Mouse (Mus musculus): Measurements from ENCODE around the gene Gpatch11. TPM values are rescaled to one million over a fixed set of nuclear protein-coding genes. Genes with fewer than 3 reads are reported as not detected.

The Gpatch11 gene
- polyA plus RNA-seq, 1 experiment = 34.1 TPM

DNA sequence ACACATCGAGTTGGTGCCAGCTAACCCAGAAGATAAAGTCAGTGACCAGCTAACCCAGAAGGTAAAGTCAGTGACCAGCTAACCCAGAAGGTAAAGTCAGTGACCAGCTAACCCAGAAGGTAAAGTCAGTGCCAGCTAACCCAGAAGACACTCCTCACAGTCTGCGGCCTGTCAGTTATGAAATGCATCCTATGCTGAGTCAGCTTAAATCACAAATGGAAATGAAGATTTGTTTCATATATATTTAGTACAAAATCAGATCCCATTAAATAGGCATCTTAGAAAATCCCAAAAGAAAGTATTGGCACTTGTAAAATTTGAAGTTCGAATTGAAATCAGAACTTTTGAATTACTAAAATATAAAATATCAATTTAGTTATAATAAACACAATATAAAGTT lies 25.8 kb upstream of the Gpatch11 start:
- H3K27ac ChIP-seq (ENCODE audit: control insufficient read depth, insufficient read depth, low read depth, low read length, poor library complexity) = no peak overlapping the region
- H3K4me1 ChIP-seq (ENCODE audit: control insufficient read depth, insufficient read depth, low read length) = no peaks in the 10 kb centered on the region
- no peak for TF ChIP-seq CTCF (IDR thresholded peaks at IDR 0.05; ENCODE audit: control insufficient read depth, insufficient read depth, low read length)
- no peak for TF ChIP-seq POLR2A (IDR thresholded peaks at IDR 0.05; ENCODE audit: borderline replicate concordance, control insufficient read depth, low read depth, low read length)
- H3K4me3 ChIP-seq (replicated peaks; ENCODE audit: control insufficient read depth, low read depth, low read length) = no peak overlapping the region
- 88% methylated on average over 3 of the region's 3 CpGs for WGBS

DNA sequence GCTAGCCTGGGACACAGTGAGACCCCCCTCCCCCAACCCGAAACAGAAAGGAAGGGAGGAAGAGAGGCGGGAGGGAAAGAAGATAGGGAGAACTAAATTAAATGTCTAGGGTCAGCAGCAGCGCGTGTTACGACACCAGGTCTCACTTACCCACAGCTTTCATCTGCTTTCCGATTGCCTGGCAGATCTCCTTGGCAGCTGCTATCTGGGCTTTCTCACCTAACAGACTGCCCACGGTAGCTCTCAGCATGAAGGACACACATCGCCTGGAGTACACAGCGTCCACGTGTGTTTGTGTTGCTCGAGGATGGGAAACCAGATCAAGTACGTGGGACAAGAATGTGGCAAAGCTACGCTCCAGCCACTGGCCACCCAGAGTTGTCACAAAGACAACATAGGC lies 11.0 kb upstream of the Gpatch11 start:
- no peak overlapping the region for H3K27ac ChIP-seq (ENCODE audit: control insufficient read depth, insufficient read depth, low read depth, low read length, poor library complexity)
- no peak overlapping the region for H3K4me3 ChIP-seq (replicated peaks; ENCODE audit: control insufficient read depth, low read depth, low read length)
- 84% methylated on average over 13 of the region's 13 CpGs for WGBS
- H3K4me1 ChIP-seq (ENCODE audit: control insufficient read depth, insufficient read depth, low read length) = no peaks in the 10 kb centered on the region
- no peak for TF ChIP-seq POLR2A (IDR thresholded peaks at IDR 0.05; ENCODE audit: borderline replicate concordance, control insufficient read depth, low read depth, low read length)
- TF ChIP-seq CTCF (IDR thresholded peaks at IDR 0.05; ENCODE audit: control insufficient read depth, insufficient read depth, low read length) = no peak

DNA sequence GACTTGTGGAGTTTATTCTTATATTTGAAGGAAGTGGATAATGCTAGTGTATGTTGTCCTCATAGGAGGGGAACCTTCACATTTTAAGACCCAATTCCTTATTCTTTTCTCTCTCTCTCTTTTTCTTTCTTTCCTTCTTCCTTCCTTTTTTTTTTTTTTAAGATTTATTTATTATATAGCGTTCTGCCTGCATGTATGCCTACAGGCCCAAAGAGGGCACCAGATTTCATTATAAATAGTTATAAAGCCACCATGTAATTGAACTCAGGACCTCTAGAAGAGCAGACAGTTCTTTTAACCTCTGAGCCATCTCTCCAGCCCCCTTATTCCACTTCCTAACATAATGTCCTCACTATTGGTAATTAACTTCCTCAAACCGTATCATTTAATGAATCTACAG lies 689 bp downstream of the Gpatch11 start:
- H3K4me3 ChIP-seq (replicated peaks; ENCODE audit: control insufficient read depth, low read depth, low read length) = peak overlapping the region; percentile 79
- H3K27ac ChIP-seq (ENCODE audit: control insufficient read depth, insufficient read depth, low read depth, low read length, poor library complexity) = peak overlapping the region; percentile 72
- H3K4me1 ChIP-seq (ENCODE audit: control insufficient read depth, insufficient read depth, low read length) = no peaks in the 10 kb centered on the region
- TF ChIP-seq CTCF (IDR thresholded peaks at IDR 0.05; ENCODE audit: control insufficient read depth, insufficient read depth, low read length) (no peak), POLR2A (IDR thresholded peaks at IDR 0.05; ENCODE audit: borderline replicate concordance, control insufficient read depth, low read depth, low read length) (no peak)
- WGBS = 6% methylated on average over 2 of the region's 2 CpGs

DNA sequence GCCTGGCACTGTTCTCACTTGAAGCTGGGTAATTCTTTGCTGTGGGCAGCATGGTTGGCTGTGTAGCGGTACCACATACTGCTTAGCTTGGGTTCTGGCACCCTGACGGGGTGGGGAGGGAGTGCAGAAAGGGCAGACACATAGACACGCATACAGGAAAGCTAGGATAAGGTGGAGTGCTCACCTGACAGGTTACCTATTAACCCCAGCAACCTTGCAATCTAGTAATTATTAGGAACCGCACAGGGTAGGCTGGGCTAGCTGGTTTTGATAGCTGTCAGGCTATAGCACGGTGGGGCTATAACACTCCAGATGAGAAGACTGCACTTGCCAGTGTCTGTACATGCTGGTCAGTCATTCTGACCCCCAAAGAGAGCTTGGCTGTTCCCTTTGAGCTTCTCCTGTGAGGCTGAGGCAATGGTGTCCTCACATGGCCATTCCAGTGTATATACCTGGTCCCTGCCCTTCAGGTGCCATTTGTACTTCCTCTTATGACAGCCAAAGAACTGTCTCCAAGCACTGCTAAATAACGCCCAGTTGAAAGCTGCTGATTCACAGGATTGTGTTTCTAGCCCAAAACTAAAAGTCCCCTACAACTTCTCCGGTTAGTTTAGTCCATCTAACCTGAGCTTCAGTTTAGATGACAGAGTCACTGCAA lies 7.0 kb downstream of the Gpatch11 start:
- H3K4me3 ChIP-seq (replicated peaks; ENCODE audit: control insufficient read depth, low read depth, low read length) = no peak overlapping the region
- 87% methylated on average over 7 of the region's 7 CpGs for WGBS
- no peak overlapping the region for H3K27ac ChIP-seq (ENCODE audit: control insufficient read depth, insufficient read depth, low read depth, low read length, poor library complexity)
- TF ChIP-seq CTCF (IDR thresholded peaks at IDR 0.05; ENCODE audit: control insufficient read depth, insufficient read depth, low read length) (no peak), POLR2A (IDR thresholded peaks at IDR 0.05; ENCODE audit: borderline replicate concordance, control insufficient read depth, low read depth, low read length) (no peak)
- no peaks in the 10 kb centered on the region for H3K4me1 ChIP-seq (ENCODE audit: control insufficient read depth, insufficient read depth, low read length)

DNA sequence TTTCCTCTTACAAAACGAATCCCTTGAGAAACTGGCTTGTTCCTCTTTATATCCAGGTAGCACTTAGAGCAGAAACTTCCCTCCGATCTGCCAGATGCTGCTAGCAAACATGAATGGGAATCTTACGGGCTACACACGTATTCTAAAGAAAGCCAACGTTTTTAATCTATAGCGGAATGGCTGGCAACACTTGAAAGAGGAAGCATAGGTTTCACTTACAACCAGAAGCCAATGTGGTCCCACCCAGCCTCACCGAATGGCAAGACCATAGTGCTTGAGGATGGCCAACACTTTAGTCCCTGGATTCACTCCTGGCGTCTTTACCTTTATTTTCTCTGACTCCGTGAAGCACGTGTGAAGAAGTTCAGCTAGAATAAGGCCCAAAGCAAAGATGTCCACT lies 20.9 kb downstream of the Gpatch11 start:
- TF ChIP-seq POLR2A (IDR thresholded peaks at IDR 0.05; ENCODE audit: borderline replicate concordance, control insufficient read depth, low read depth, low read length) = no peak
- 73% methylated on average over 10 of the region's 10 CpGs for WGBS
- no peaks in the 10 kb centered on the region for H3K4me1 ChIP-seq (ENCODE audit: control insufficient read depth, insufficient read depth, low read length)
- H3K27ac ChIP-seq (ENCODE audit: control insufficient read depth, insufficient read depth, low read depth, low read length, poor library complexity) = no peak overlapping the region
- no peak overlapping the region for H3K4me3 ChIP-seq (replicated peaks; ENCODE audit: control insufficient read depth, low read depth, low read length)

DNA sequence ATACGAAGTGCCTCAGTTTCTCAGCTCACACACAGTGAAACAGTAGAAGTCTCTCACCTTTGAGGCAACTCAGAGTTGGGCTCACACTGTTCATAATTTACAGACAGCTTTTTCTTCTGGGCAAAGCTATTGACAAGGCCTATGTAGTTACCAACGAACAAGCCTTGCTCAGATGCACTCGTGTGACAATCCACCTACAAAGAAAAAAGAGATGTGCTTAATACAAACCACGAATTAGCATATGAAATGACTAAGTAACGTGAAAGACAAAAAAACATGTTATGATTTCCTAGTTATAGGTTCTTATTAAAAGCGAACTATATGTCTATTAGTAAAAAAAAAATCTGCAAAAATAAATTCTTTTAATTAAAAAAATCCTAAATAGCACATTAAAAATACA lies 38.5 kb downstream of the Gpatch11 start:
- TF ChIP-seq POLR2A (IDR thresholded peaks at IDR 0.05; ENCODE audit: borderline replicate concordance, control insufficient read depth, low read depth, low read length) (no peak), CTCF (IDR thresholded peaks at IDR 0.05; ENCODE audit: control insufficient read depth, insufficient read depth, low read length) (no peak)
- 88% methylated on average over 6 of the region's 6 CpGs for WGBS
- H3K4me1 ChIP-seq (ENCODE audit: control insufficient read depth, insufficient read depth, low read length) = no peaks in the 10 kb centered on the region

DNA sequence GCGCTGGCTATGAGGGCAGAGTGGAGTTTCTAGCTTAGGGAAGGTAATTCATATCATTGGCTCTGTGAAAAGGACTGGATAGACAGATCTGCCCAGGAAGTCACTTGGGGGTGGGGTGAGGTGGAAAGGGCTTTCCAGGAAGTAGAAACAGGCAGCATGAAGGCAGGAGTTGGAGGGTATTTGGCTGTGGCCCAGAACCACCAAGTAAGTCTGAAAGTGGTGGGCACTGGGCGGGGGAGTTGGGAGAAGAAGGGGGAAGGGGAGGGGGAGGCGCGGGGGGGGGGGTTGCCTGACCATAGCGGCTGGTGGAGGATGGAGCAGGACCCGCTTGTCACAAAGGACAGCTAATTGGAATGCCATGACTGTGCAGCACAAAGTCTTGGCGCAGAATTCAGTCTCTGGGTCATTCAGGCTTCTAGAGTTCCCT lies 46.5 kb downstream of the Gpatch11 start:
- WGBS = 1% methylated on average over 6 of the region's 7 CpGs

More for the DNA sequence above, 38.5 kb downstream of the Gpatch11 start:
- Histone ChIP-seq H3K27ac (ENCODE audit: control insufficient read depth, insufficient read depth, low read depth, low read length, poor library complexity) (no peak overlapping the region), H3K4me3 (replicated peaks; ENCODE audit: control insufficient read depth, low read depth, low read length) (no peak overlapping the region)

DNA sequence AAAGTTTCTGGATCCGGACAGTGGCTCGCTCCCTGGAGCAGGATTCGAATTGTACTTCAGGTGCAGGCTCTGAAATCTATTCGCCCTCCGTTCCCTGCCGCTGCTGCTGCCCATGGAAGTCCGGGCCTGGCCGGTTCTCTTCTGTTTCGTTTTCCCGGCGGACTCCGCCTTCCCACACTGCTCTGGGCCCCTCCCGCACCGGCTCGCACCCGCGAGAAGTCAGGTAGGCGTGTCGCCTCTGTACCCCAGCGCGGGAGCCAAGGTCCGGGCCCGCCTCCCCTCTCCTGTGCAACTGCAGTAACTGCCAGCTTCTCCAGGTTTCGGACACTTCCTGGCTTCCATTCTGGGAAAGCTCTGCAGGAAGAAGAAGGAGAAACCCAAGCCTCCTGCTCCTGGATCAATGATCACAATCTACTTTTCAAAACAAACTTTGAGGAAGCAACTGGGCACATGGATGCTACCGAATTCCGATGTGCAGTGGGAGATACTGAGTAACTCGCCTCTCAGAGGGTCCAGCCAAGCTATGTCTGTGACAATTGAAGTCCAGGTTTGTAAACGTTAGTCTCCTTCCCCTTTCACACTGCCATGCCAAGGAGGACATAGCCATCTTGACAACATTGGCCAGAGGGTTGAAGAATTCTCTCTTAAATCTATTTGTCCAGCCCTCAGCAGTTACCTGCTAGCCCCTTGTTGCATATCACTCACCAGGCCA lies 47.2 kb downstream of the Gpatch11 start, which contains the start of gene Eif2ak2:
Gene Eif2ak2, minus strand, starts transcription at position 173 of the 712 bp plus-strand sequence.
- no peaks in the 10 kb centered on the region; the same call in 1 of the 2 replicates for H3K4me1 ChIP-seq (ENCODE audit: control insufficient read depth, insufficient read depth, low read length)
- TF ChIP-seq CTCF (IDR thresholded peaks at IDR 0.05; ENCODE audit: control insufficient read depth, insufficient read depth, low read length) (no peak), POLR2A (IDR thresholded peaks at IDR 0.05; ENCODE audit: borderline replicate concordance, control insufficient read depth, low read depth, low read length) (peak; percentile 74; the same call in 1 of the 2 replicates)
- H3K27ac ChIP-seq (ENCODE audit: control insufficient read depth, insufficient read depth, low read depth, low read length, poor library complexity) = peak within 1 kb of the TSS; percentile 18
- H3K4me3 ChIP-seq (replicated peaks; ENCODE audit: control insufficient read depth, low read depth, low read length) = peak within 1 kb of the TSS; percentile 77
- WGBS = under 1% methylated on average over 28 of the region's 28 CpGs

More for the DNA sequence above, 46.5 kb downstream of the Gpatch11 start:
- no peaks in the 10 kb centered on the region; the same call in 1 of the 2 replicates for H3K4me1 ChIP-seq (ENCODE audit: control insufficient read depth, insufficient read depth, low read length)
- TF ChIP-seq CTCF (IDR thresholded peaks at IDR 0.05; ENCODE audit: control insufficient read depth, insufficient read depth, low read length) = no peak
- TF ChIP-seq POLR2A (IDR thresholded peaks at IDR 0.05; ENCODE audit: borderline replicate concordance, control insufficient read depth, low read depth, low read length) = no peak
- H3K27ac ChIP-seq (ENCODE audit: control insufficient read depth, insufficient read depth, low read depth, low read length, poor library complexity) = no peak overlapping the region
- peak overlapping the region; percentile 77 for H3K4me3 ChIP-seq (replicated peaks; ENCODE audit: control insufficient read depth, low read depth, low read length)
